Mouse (Mus musculus) hindbrain, embryonic 15.5 days (tissue): Measurements from ENCODE around the gene Rtl8a. TPM values are rescaled to one million over a fixed set of nuclear protein-coding genes. Genes with fewer than 3 reads are reported as not detected.
"Not testable (repeated sequence)": the region's sequence is repeated elsewhere in the genome, so short reads cannot be mapped to it uniquely, and the experiment has no call there.

Source experiments
- ATAC-seq: fragments of 200-750 bp; cut with Nextera tagmentation; 2 replicates; pipeline ENCODE4 v1.8.0; 2017; ENCODE audit warnings: low read depth, moderate number of reproducible peaks, moderate TSS enrichment; ENCODE audit not compliant: low FRiP score
- H3K27ac ChIP-seq: fragments of 300-500 bp; sonication (generic); replicated peaks from 2 replicates; pipeline ENCODE4 v1.5.1; 2015; ENCODE audit warnings: mild to moderate bottlenecking, inconsistent platforms
- H3K27me3 ChIP-seq: fragments of 300-500 bp; sonication (generic); 2 replicates; pipeline ENCODE4 v1.6.1; 2015; ENCODE audit warnings: control low read depth, inconsistent platforms
- H3K36me3 ChIP-seq: fragments of 300-500 bp; sonication (generic); 2 replicates; pipeline ENCODE4 v1.6.1; 2015; ENCODE audit warnings: control low read depth, inconsistent platforms
- H3K4me1 ChIP-seq: fragments of 300-500 bp; sonication (generic); replicated peaks from 2 replicates; pipeline ENCODE4 v1.6.1; 2015; ENCODE audit warnings: control low read depth, inconsistent platforms
- H3K4me2 ChIP-seq: fragments of 300-500 bp; sonication (generic); 2 replicates; pipeline ENCODE4 v1.6.1; 2015; ENCODE audit warnings: moderate library complexity, mild to moderate bottlenecking, inconsistent platforms
- H3K4me3 ChIP-seq: fragments of 300-500 bp; sonication (generic); 2 replicates; pipeline ENCODE4 v1.5.1; 2015; ENCODE audit warnings: mild to moderate bottlenecking, inconsistent platforms
- H3K9ac ChIP-seq: fragments of 300-500 bp; sonication (generic); 2 replicates; pipeline ENCODE4 v1.6.1; 2015; ENCODE audit warnings: inconsistent platforms
- H3K9me3 ChIP-seq: fragments of 300-500 bp; sonication (generic); 2 replicates; pipeline ENCODE4 v1.6.1; 2016; ENCODE audit warnings: control low read depth, inconsistent platforms
- WGBS: fragments of 180-500 bp; shearing (Covaris S2); methylation state at CpG from one replicate; pipeline ENCODE4 v1.1.7; 2015; 5-methylcytosine and 5-hydroxymethylcytosine counted together
- polyA plus RNA-seq: library from polyadenylated mRNA; unstranded; fragments of >200 nt; fragmentation: Nextera tagmentation; extraction: Ambion mirVana; gene quantifications from 2 replicates; pipeline ENCODE4 v1.2.1, GENCODE M21; 2015

Rtl8a gene
- 221 and 240 TPM in 2 replicates for polyA plus RNA-seq

DNA sequence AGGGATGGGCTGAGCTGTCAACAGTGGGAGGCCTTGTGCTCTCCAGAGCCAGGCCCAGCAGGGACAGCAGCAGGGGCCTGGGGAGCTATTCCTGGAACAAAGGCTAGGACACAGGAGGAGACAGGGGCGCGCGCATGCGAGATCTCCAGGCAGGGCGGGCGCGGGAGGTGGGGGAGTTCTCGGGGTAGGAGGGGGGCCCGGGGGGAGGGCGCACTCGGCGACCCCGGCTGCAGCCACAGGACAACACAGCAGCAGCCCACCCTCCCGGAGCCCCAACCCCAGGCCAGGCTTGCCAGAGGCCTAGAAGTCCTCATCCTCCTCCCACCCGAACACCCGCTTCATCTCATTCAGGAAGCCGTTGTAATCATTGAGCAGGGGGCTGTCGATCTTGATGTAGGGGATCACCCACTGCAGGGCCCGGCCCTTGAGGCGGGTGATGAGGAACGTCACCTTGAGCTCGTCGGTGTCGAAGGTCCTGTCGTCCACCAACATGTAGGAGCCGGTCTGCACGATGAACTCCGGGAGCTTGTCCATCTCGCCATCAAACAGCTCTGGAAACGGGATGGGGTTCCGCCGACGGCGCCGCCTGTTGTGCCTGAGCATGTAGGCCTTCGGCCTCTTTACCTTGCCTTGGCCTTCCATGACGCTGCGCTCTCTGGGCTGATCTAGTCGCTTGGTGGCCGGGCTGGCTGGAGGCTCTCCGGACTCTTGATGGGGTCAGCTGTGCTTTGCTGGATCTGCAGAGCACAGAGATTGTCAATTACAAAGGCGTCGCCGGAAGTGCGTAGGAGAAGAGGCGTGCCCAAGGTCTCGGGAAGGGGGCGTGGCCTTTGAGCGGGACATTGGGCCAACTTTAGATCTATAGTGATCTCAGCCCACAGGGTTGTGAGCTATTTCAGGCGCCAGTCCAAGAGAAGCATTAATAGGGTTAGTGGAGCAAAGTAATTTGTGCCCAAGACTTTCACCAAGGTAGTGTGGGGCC is at the start of gene Rtl8a:
TSS of gene Rtl8a (minus strand) at position 703 of the 982 bp plus-strand sequence.
- ATAC-seq, result peak; percentile 96
- peak within 1 kb of the TSS; percentile 57 for H3K27ac ChIP-seq
- H3K4me2 ChIP-seq, result peak within 1 kb of the TSS; percentile 55
- not testable (repeated sequence) for H3K9me3 ChIP-seq, H3K27me3 ChIP-seq, H3K9ac ChIP-seq, H3K36me3 ChIP-seq, H3K4me1 ChIP-seq
- WGBS, result 9% methylated on average over 12 of the region's 50 CpGs
- H3K4me3 ChIP-seq, result peak within 1 kb of the TSS; percentile 36

DNA sequence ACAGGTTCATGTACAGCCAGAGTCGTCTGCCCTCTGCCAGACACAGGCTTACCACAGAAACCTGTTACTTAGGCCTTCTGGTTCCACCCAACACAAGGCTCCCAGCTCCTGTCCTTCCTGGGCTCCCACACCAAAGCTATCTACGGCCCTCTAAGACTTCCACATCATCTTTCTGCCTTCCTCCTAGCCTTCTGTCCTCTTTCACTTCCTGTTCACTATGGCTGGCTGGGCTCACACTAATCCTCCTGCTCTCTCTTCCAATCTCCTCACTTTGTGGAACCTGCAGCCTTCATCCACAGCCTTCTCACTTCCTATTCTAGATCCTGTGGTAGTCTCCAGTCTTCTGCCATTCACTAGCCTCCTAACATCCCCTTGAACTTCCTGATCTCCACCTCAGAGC is 49.7 kb upstream of the Rtl8a start:
- no peak overlapping the region for H3K4me2 ChIP-seq
- no peak for ATAC-seq
- 84% methylated on average over 2 of the region's 2 CpGs for WGBS

DNA sequence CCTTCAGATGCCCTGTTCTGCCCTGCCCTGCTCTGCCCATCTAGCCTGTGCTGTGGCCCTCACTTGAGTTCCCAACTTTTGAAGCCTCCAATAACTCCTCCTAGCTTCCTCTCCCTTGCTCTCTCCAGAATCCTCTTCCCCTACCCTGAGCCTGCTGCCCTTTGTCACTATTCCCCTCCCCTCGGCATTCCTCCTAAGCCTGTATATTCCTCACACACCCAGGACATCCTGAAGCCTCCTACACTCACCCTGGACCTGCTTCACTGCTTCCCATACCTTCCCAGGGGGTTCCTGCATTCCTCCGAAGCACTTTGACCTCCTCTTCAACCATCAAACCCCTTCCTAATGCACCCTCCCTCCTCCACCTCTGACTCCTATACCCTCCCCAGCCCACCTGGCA is 48.6 kb upstream of the Rtl8a start:
- ATAC-seq, result no peak
- H3K27ac ChIP-seq, result no peak overlapping the region
- H3K4me2 ChIP-seq, result no peak overlapping the region

More for the DNA sequence above, 49.7 kb upstream of the Rtl8a start:
- Histone ChIP-seq H3K36me3 (no peaks in the 10 kb centered on the region), H3K9me3 (no peaks in the 10 kb centered on the region), H3K27ac (no peak overlapping the region), H3K4me3 (no peak overlapping the region), H3K4me1 (no peaks in the 10 kb centered on the region), H3K9ac (no peak overlapping the region), H3K27me3 (no peaks in the 10 kb centered on the region)

DNA sequence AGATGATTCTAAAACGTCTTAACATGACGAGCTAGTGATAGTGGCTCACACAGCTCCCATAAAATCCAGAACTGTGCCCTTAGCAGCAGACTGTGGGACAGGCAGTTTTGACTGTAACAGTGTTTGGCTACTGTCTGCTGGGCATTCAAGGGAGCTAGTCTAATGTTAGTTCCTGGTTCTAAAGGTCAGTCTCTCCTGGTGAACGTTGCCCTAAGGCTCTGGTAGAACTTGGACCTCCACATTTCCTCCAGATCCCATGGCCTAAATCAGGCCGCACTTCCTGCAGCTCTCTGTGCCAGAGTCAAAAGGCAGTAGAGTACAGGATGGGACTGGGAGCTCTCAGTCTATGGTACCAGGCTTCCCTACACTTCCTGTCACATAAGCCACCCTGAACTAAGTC is 41.2 kb upstream of the Rtl8a start:
- not testable (repeated sequence) for H3K4me2 ChIP-seq, H3K9ac ChIP-seq, H3K36me3 ChIP-seq, H3K4me1 ChIP-seq, H3K27me3 ChIP-seq, H3K9me3 ChIP-seq, ATAC-seq, H3K27ac ChIP-seq, H3K4me3 ChIP-seq
- WGBS, result 83% methylated on average over 2 of the region's 4 CpGs

More for the DNA sequence above, 48.6 kb upstream of the Rtl8a start:
- Histone ChIP-seq H3K36me3 (no peaks in the 10 kb centered on the region), H3K27me3 (no peaks in the 10 kb centered on the region), H3K4me3 (no peak overlapping the region), H3K9me3 (no peaks in the 10 kb centered on the region), H3K4me1 (no peaks in the 10 kb centered on the region), H3K9ac (no peak overlapping the region)
- 68% methylated on average over 2 of the region's 2 CpGs for WGBS

DNA sequence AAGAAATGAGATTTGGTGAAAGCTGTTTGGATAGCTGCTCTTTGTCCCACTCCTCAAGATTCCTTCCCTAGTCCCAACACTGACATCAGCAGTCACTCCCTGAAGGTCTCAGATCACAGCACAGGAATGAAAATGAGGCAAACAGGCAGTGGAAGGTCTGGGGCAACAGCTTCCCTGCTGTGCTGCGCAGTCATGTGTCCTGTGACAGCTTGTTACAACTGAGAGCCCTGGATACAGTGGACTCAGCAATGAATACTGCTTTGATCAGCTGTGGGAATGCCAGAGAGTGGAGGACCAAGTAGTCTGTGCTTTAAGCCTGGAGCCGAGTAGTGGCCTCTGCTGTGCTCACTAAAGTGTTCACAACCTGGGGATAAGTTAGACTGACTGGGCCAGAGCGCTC is 39.2 kb upstream of the Rtl8a start:
- H3K27ac ChIP-seq, H3K9ac ChIP-seq, H3K4me1 ChIP-seq, H3K4me2 ChIP-seq, H3K4me3 ChIP-seq, H3K27me3 ChIP-seq, ATAC-seq, H3K36me3 ChIP-seq, H3K9me3 ChIP-seq: not testable (repeated sequence)
- 47% methylated on average over 3 of the region's 3 CpGs for WGBS

DNA sequence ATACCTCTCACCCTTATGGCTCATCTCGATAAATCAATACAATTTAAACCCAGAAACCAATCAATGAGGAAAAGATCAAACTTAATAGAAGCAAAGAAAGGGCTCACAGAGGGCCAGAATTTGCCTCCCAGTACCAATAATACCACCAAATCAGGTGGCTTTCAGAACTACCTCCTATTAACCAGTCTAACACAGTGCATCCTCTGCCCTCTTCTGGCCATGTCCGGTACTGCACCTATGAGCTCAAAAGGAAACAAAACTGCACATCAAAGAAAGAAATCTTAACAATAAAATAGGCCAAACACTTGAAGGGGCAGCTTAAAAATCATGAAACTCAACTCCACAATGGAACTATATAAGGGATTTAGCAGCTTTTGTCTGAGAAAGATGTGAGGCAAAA is 33.5 kb upstream of the Rtl8a start:
- H3K4me1 ChIP-seq, H3K4me2 ChIP-seq, H3K36me3 ChIP-seq, H3K27ac ChIP-seq, H3K4me3 ChIP-seq, H3K9ac ChIP-seq, H3K9me3 ChIP-seq, H3K27me3 ChIP-seq, ATAC-seq: not testable (repeated sequence)
- 8% methylated on average over 1 of the region's 2 CpGs for WGBS

DNA sequence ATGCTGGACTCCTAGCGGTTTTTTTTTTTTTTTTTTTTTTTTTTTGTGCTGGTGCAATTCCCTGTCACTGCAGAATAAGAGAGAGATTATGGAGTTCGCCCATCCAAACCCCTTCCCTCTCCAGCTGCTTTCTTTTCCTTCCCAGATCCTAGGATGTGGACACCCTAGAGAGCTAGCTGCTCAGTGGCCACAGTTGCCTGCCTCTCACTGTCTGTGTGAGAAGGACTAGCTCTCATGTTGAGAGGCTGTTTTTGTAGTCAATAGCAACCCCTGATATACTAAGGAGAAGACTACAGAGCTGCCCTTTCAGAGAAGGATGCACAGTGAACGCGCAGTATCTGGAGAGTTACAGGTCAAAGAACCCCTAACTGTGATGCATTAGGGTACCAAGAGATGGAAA is 27.2 kb upstream of the Rtl8a start:
- H3K9ac ChIP-seq, result peak overlapping the region; percentile 14; the same call in 1 of the 2 replicates
- not testable (repeated sequence) for H3K4me1 ChIP-seq, H3K9me3 ChIP-seq, H3K27me3 ChIP-seq, H3K36me3 ChIP-seq
- peak overlapping the region; percentile 79 for H3K27ac ChIP-seq
- 18% methylated on average over 3 of the region's 4 CpGs for whole genome bisulfite sequencing
- H3K4me2 ChIP-seq, result peak overlapping the region; percentile 52
- ATAC-seq, result peak; percentile 64; the same call in 1 of the 2 replicates
- peak overlapping the region; percentile 34 for H3K4me3 ChIP-seq

DNA sequence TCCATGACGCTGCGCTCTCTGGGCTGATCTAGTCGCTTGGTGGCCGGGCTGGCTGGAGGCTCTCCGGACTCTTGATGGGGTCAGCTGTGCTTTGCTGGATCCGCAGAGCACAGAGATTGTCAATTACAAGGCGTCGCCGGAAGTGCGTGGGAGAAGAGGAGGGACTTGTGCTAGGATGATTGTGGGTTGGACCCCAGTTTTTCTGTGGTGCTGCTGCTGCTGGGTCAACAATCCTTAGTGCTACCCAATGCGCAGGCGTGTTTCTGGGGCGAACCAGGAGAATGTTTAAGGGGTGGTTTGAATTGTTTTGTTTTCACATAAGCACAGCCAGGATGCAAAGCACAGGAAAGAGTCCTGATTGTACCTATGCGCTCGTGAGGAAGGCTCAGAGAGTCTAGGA is 26.8 kb upstream of the Rtl8a start, which contains the start of gene Rtl8b:
TSS of gene Rtl8b (minus strand) at position 115 of the 400 bp plus-strand sequence.
- H3K36me3 ChIP-seq, result no peaks in the 10 kb centered on the region
- H3K9me3 ChIP-seq, result no peaks in the 10 kb centered on the region
- peak within 1 kb of the TSS; percentile 52 for H3K4me2 ChIP-seq
- no peaks in the 10 kb centered on the region for H3K27me3 ChIP-seq
- H3K4me3 ChIP-seq, result peak within 1 kb of the TSS; percentile 34
- no peaks in the 10 kb centered on the region for H3K4me1 ChIP-seq
- peak within 1 kb of the TSS; percentile 14; the same call in 1 of the 2 replicates for H3K9ac ChIP-seq
- peak; percentile 96 for ATAC-seq
- WGBS, result 14% methylated on average over 11 of the region's 15 CpGs
- H3K27ac ChIP-seq, result peak within 1 kb of the TSS; percentile 79

DNA sequence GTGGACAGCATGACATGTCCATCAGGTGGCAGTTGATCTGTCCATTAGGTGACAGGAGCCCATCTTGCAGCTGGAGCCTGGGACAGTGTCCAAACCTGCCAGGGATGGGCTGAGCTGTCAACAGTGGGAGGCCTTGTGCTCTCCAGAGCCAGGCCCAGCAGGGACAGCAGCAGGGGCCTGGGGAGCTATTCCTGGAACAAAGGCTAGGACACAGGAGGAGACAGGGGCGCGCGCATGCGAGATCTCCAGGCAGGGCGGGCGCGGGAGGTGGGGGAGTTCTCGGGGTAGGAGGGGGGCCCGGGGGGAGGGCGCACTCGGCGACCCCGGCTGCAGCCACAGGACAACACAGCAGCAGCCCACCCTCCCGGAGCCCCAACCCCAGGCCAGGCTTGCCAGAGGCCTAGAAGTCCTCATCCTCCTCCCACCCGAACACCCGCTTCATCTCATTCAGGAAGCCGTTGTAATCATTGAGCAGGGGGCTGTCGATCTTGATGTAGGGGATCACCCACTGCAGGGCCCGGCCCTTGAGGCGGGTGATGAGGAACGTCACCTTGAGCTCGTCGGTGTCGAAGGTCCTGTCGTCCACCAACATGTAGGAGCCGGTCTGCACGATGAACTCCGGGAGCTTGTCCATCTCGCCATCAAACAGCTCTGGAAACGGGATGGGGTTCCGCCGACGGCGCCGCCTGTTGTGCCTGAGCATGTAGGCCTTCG is 26.2 kb upstream of the Rtl8a start:
- 0 out of 2 replicates have a peak overlapping the region, but pooled peaks have one; percentile 79 for H3K27ac ChIP-seq
- no CpG with 5 or more reads among the region's 36 CpGs for WGBS

DNA sequence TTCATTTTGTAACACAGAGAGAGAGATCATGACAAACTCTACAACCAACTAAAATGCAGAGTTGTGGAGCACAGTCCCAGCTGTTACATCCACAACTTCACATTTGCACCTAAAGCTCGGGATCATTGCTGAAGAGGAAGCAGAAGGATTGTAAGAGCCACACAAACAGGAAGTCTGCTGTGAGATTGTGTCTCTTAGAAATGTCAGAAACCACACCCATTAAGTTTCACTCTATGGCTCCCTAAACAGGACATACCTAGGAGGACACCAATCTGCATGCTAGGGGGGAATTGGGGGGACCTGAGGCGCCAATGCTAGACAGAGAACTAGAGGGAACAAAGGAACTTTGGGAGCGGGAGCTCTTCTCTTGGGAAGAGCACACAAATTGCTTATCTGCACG is 9.4 kb upstream of the Rtl8a start:
- WGBS, result 68% methylated on average over 4 of the region's 4 CpGs
- not testable (repeated sequence) for H3K4me1 ChIP-seq, H3K9ac ChIP-seq, H3K36me3 ChIP-seq, H3K27me3 ChIP-seq, H3K4me3 ChIP-seq, ATAC-seq, H3K9me3 ChIP-seq, H3K4me2 ChIP-seq, H3K27ac ChIP-seq

More for the DNA sequence above, 26.2 kb upstream of the Rtl8a start:
- ATAC-seq, result peak; percentile 67
- H3K27me3 ChIP-seq, H3K9ac ChIP-seq, H3K9me3 ChIP-seq, H3K4me1 ChIP-seq, H3K36me3 ChIP-seq: not testable (repeated sequence)
- Histone ChIP-seq H3K4me2 (peak overlapping the region; percentile 49), H3K4me3 (peak overlapping the region; percentile 34)

DNA sequence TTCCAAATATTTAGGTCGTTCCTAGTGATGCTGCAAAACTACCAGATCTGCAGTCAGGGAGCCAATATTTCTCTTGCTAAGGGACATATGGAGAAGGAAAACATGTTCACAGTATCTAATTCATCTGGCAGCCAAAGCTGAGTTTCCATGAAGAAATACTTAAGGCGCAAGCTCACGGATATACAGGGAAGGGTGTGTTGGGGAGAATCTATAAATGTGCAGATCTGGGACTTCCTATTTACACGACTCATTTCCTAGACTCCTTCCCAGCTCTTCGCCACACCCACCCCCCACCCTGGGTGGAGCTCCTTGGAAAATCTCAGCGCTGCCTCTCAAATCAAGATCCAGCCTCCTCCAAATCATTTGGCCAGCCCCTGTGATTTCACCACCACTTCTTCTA is 2.4 kb upstream of the Rtl8a start:
- no peak overlapping the region for H3K4me3 ChIP-seq
- no peak overlapping the region for H3K4me2 ChIP-seq
- ATAC-seq, result no peak
- H3K36me3 ChIP-seq, result no peaks in the 10 kb centered on the region
- no peaks in the 10 kb centered on the region for H3K27me3 ChIP-seq
- H3K4me1 ChIP-seq, result 0 out of 2 replicates have a peak, but pooled peaks cover 2% of the 10 kb centered on the region
- H3K9me3 ChIP-seq, result no peaks in the 10 kb centered on the region
- WGBS, result 75% methylated on average over 6 of the region's 6 CpGs
- H3K9ac ChIP-seq, result no peak overlapping the region
- H3K27ac ChIP-seq, result no peak overlapping the region

DNA sequence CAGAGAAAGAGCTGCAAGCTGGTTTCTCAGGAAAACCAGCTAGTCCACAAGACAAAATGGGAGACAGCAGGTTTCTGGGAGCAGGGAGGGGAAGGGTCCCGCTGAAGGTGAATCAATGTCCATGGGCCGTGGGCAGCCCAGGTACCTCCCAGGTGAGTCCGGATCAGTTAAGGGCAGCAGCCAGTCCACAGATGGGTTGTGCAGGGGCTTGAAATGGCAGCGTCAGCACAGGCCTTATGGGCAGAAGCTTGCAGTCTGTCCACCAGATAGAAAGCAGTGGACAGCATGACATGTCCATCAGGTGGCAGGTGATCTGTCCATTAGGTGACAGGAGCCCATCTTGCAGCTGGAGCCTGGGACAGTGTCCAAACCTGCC is 890 bp downstream of the Rtl8a start:
- ATAC-seq, H3K9ac ChIP-seq: not testable (repeated sequence)
- WGBS, result 50% methylated on average over 3 of the region's 4 CpGs

More for the DNA sequence above, 890 bp downstream of the Rtl8a start:
- Histone ChIP-seq H3K4me2 (peak overlapping the region; percentile 46), H3K4me3 (peak overlapping the region; percentile 32)
- H3K36me3 ChIP-seq, H3K27me3 ChIP-seq, H3K4me1 ChIP-seq, H3K27ac ChIP-seq, H3K9me3 ChIP-seq: not testable (repeated sequence)
